16 mouse cellular contexts compared by ENCODE assay signal in genomic region chr1:87331774-87332173, GRCm38 (mm10).
"Had no signal": no experiment of that assay in that cellular context is flagged by ENCODE, and none has a peak within 500 bp of the region (broad histone marks: within the 10 kb centered on the region; RNA-seq: fewer than 3 reads in every experiment).

No protein-coding gene starts in this region.

- H3K4me2 ChIP-seq: limb, embryonic 12.5 days; limb, embryonic 15.5 days; liver, embryonic 13.5 days; midbrain, embryonic 13.5 days; neural tube, embryonic 13.5 days had no signal

- H3K27ac ChIP-seq: limb, embryonic 12.5 days; limb, embryonic 15.5 days; liver, embryonic 13.5 days; macrophage; midbrain, embryonic 13.5 days; neural tube, embryonic 13.5 days had no signal

- ATAC-seq: midbrain, embryonic 13.5 days; midbrain, embryonic 16.5 days had no signal

- DNase-seq: kidney, adult 18-20 months; kidney, adult 9 months; kidney, postnatal 14 days; kidney, postnatal 4 days; left cerebral cortex, postnatal 4 days; liver, embryonic 13.5 days; lung, adult 2 months; retina, postnatal 1 day; thymus, postnatal 25 days had no signal

- H3K9me3 ChIP-seq: limb, embryonic 12.5 days; limb, embryonic 15.5 days; liver, embryonic 13.5 days; midbrain, embryonic 13.5 days; neural tube, embryonic 13.5 days had no signal

- H3K4me3 ChIP-seq: limb, embryonic 12.5 days; limb, embryonic 15.5 days; liver, embryonic 13.5 days; midbrain, embryonic 13.5 days; myocyte; neural tube, embryonic 13.5 days had no signal

- H3K27me3 ChIP-seq: limb, embryonic 12.5 days; limb, embryonic 15.5 days; liver, embryonic 13.5 days; midbrain, embryonic 13.5 days; neural tube, embryonic 13.5 days had no signal

- H3K9ac ChIP-seq: limb, embryonic 12.5 days; limb, embryonic 15.5 days; liver, embryonic 13.5 days; midbrain, embryonic 13.5 days; neural tube, embryonic 13.5 days had no signal
